Mouse (Mus musculus) spleen, embryonic (tissue): ENCODE measurements around the gene Birc3.
"Not testable (repeated sequence)": the region's sequence is repeated elsewhere in the genome, so short reads cannot be mapped to it uniquely, and the experiment has no call there.

Experiments used
- CTCF ChIA-PET: fragments of 350-600 bp; sonication (Branson Sonifier 250); formaldehyde crosslinking; loops from one replicate; lab custom pipeline; 2022; lab: Charles Lee

The Birc3 gene

GRCm38 (mm10) chr9:7868838-7869491 lies 4.0 kb downstream of the Birc3 start:
- CTCF ChIA-PET, result no interaction called here

DNA sequence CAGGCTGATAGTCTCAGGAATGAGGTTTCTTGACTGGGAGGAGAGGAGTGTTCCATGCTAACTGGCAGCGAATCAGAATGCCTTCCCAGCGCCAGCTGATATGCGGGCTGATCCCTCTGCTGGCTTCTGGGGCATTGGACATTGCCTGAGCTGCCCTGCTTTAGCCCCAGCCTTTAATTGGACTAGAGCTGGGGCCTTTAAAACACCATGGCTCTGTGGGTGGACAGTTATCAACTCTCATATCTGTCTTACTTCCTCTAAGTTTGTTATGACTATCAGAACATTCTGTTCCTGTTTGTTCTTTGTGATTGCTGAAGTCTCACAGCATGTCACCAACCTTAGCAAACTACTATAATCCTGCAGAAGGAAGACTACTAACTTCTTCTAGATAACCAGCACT lies 5.0 kb downstream of the Birc3 start:
- CTCF ChIA-PET, result no interaction called here

GRCm38 (mm10) chr9:7866981-7867380 lies 6.0 kb downstream of the Birc3 start:
- CTCF ChIA-PET, result interaction anchor here (1.1 kb wide), 1 partner anchor 16 kb away, joined by 3 read pairs; no protein-coding TSS in a partner anchor

GRCm38 (mm10) chr9:7860976-7861375 lies 12.0 kb downstream of the Birc3 start:
- CTCF ChIA-PET, result no interaction called here

DNA sequence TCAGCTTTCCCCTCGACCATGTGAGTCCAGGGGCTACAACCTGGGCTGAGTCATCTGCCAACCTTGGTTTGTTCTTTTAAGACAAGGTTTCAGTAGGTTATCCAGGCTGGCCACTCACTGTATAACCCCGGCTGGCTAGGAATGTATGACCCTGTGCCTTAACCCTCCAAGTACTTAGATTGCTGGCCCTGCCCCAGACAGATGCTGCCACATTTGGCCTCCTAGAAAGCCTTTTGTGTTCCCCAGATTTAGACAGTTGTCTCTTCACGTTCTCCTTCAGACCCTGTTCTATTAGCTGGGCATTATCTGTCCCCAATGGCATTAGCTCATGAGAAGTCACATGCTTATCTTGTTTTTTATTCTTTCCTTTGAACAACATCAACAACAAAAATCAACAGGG lies 17.1 kb downstream of the Birc3 start:
- CTCF ChIA-PET, result interaction anchor here (1.3 kb wide), 1 partner anchor 24 kb away, joined by 3 read pairs; no protein-coding TSS in a partner anchor

- CTCF ChIA-PET, result interaction anchor here (0.8 to 1.3 kb wide), 2 partner anchors 25 to 142 kb away, joined by 3 to 4 read pairs; no protein-coding TSS in a partner anchor
Observed at GRCm38 (mm10) chr9:7855374-7855773, 17.6 kb downstream of the Birc3 start.

DNA sequence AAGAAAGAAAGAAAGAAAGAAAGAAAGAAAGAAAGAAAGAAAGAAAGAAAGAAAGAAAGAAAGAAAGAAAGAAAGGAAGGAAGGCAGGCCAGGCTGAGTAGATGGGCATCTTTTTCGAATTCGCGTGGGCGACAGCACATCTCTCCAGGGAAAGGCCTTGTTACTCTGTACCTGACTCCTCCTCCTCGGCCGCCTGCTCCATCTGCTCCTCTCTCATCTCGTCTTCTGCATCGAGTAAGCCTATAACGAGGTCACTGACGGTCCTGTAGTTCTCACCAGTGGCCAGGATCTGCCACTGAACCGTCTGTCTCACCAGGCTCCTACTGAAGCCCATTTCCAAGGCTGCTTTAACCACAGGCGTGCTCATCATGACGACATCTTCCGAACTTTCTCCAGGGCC lies 18.8 kb downstream of the Birc3 start:
- CTCF ChIA-PET, result not testable (repeated sequence)

DNA sequence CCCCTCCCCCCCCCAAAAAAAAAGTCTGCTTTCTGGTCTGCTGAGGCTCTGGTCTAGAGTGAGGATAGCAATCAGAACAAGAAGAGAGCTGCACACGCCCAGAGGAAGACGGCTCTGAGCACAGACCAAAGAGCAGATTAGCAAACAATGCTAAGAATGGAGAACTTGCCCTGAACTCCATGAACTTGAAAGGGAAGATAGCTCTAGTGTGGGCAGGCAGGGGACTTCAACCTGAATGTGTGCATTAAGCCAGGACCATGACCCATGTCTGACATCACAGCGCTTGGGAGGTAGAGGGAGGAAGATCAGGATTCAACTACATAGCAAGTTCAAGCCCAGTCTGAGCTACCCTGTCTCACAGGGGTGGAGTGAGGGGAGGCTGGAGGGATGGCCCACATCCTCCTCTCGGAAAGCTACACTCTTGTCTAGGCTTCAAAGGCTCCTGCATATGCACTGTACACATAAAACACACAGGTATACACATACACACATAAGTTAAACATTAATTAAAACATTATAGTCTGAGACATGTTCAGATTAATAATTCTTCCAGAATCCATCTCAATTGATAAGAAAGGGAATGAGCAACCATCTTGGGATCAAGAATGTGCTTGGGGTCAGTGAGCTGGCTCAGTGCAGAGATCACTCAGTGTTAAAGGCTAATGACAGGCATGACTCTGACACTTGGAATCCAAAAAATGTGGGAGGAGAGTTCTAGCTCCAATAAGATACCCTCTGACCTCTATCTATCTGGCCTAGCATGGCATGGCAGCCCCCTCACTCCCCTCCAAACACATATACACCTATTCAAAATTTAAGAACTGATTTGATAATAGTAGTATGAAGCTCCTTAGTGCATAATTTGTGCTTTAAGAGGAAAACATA lies 20.4 kb downstream of the Birc3 start:
- CTCF ChIA-PET, result no interaction called here

DNA sequence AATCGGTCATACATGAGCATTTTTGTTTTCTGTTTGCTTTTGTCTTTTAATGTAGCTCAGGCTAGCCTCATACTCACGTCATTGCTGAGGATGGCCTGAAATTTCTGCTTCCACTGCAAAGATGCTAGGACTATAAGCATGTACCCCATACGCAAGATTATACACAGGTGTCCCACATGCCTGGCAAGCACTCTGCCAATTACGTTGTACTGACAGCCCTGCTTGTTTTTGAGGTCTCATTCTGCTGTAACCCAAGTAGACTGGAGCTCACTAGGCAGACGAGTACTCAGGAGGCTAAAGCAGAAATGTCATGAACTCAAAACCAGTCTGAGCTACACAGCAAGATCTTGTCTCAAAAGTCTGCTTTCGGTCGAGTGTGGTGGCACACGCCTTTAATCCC lies 21.1 kb downstream of the Birc3 start:
- CTCF ChIA-PET, result interaction anchor here (1.1 kb wide), 1 partner anchor 15 kb away, joined by 3 read pairs; no protein-coding TSS in a partner anchor

GRCm38 (mm10) chr9:7848191-7848590 lies 24.8 kb downstream of the Birc3 start:
- CTCF ChIA-PET, result no interaction called here

- CTCF ChIA-PET, result interaction anchor here (0.5 kb wide), 1 partner anchor 133 kb away, joined by 3 read pairs; no protein-coding TSS in a partner anchor
Observed at GRCm38 (mm10) chr9:7846667-7847199, 26.3 kb downstream of the Birc3 start.

DNA sequence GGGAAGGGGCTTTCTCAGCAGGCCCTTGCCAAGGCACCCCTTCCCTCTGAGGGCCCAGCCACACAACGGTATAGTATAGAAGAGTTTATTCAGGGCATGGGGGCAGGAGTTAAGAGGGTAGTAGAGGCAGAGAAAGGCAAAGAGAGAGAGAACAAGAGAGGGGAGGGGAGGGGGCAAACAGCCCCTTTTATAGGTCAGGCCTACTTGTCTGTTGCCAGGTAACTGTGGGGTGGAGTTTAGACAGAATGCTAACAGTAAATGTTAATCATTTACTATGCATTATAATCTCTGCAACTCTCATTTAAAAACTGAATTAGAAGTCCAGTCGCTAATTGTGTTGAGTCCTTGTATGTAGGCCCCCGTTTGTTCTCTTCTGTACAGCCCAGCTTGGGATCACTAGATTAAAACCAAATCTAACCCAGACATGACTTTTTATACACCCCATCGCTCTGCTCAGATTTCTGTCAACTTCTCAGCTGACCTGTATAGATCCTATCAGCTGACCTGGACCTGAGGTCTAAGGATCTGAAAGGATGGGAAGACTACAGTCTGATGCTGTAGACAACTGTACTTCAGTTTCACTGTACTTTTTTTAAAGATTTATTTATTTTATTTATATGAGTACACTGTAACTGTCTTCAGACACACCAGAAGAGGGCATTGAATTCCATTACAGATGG lies 27.6 kb downstream of the Birc3 start:
- CTCF ChIA-PET, result no interaction called here

DNA sequence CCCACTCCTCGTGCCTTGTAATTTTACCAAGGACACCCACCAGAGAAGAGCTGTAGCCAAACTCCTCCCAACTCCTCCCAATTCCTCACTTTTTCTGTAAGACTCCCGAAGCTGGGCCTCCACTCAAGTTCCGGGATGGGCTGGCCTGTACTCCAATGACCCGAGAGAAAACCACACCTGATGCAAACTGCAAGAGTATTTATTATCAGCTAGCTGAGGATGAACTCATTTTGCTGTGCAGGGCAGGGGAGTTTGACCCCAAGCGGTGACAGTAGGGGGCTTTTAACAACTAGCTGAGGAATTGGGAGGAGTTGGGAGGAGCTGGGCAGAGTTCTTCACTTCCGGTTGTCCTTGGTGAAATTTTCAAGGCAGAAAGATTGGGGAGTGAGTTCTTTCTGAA lies 31.8 kb downstream of the Birc3 start:
- CTCF ChIA-PET, result no interaction called here

GRCm38 (mm10) chr9:7837806-7838440 lies 35.1 kb downstream of the Birc3 start:
- CTCF ChIA-PET, result no interaction called here

GRCm38 (mm10) chr9:7836905-7837805 lies 35.8 kb downstream of the Birc3 start, which contains the start of gene Birc2:
Gene Birc2, minus strand, starts transcription at chr9:7837064.
- CTCF ChIA-PET, result no interaction called here

GRCm38 (mm10) chr9:7836331-7836730 lies 36.7 kb downstream of the Birc3 start:
- CTCF ChIA-PET, result interaction anchor here (0.5 kb wide), 1 partner anchor 720 kb away, joined by 4 read pairs; no protein-coding TSS in a partner anchor

GRCm38 (mm10) chr9:7835302-7835701 lies 37.7 kb downstream of the Birc3 start:
- CTCF ChIA-PET, result no interaction called here

DNA sequence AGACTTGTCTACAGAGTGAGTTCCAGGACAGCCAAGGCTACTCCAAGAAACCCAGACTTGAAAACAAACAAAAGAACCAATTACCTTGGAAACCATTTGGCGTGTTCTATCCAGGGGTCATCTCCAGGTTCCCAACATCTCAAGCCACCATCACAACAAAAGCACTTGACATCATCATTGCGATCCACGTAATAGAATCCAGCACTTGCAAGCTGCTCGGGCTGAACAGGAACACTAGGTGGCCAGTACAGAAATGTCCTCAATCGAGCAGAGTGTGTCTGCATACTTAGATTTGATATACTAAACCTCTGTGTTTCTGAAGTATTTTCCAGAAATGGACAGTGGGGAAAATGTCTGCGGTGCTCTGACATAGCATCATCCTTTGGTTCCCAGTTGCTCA lies 39.6 kb downstream of the Birc3 start:
- CTCF ChIA-PET, result no interaction called here

DNA sequence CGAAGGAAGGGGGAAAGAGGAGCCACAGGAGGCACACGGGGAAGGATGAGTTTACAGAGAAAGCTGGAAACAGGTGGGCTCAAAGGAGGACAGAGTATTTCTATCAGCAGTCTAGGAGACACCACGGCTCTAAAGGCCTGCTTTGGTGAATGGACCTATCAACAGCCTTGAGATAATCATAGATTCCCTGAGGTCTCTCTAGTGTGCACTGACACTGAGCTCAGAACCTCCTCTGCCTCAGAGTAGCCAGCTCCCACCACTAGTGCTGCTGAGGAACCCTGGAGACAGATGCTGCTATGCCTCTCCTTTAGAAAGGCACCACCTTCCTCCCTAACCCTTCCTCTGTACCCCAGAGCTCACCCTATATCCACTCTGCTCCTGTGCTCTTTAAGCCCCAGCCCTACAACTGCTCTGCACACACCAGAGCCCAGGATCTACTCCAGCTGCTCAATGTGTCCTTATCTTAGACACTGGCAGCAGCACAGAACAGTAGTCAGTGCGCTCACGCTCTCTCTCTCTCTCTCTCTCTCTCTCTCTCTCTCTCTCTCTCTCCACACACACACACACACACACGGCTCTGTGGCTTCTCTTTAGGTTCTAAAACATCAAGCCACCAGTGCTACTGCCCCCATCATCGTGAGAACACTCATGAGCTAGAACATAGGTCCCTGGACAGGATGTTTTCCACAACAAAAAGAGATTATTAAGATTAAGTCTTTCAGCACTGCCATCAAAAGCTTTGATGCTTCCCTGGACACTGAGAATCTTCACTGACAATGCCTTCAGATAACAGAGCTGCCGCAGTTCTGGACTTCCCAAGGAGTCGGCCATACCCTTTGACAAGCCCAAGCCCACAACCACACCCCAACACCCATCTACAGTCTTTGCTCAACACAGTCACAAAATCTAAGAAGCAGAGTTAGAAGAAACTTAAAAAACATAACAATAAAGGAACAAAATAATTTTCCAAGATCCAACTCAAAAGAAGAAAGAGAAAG lies 43.2 kb downstream of the Birc3 start:
- CTCF ChIA-PET, result no interaction called here
